Mouse (Mus musculus) limb, embryonic 15.5 days (tissue): Measurements from ENCODE around the gene Rpl37a. TPM values are rescaled to one million over a fixed set of nuclear protein-coding genes. Genes with fewer than 3 reads are reported as not detected.
A peak's percentile ranks its signal among the peaks of the same experiment; 100 is the strongest.

Source experiments
- ATAC-seq: fragments of 200-750 bp; cut with Nextera tagmentation; 2 replicates; pipeline ENCODE4 v1.8.0; 2017; ENCODE audit warnings: low read depth, moderate TSS enrichment; ENCODE audit not compliant: insufficient number of reproducible peaks, low FRiP score, low TSS enrichment
- H3K27ac ChIP-seq: fragments of 300-500 bp; sonication (generic); 2 replicates; pipeline ENCODE4 v1.5.1; 2015; ENCODE audit warnings: moderate library complexity, mild to moderate bottlenecking, inconsistent platforms
- H3K27me3 ChIP-seq: fragments of 300-500 bp; sonication (generic); 2 replicates; pipeline ENCODE4 v1.6.1; 2015; ENCODE audit warnings: inconsistent platforms
- H3K36me3 ChIP-seq: fragments of 300-500 bp; sonication (generic); 2 replicates; pipeline ENCODE4 v1.6.1; 2015; ENCODE audit warnings: inconsistent platforms
- H3K4me1 ChIP-seq: fragments of 300-500 bp; sonication (generic); 2 replicates; pipeline ENCODE4 v1.6.1; 2015; ENCODE audit warnings: inconsistent platforms
- H3K4me2 ChIP-seq: fragments of 300-500 bp; sonication (generic); 2 replicates; pipeline ENCODE4 v1.6.1; 2015; ENCODE audit warnings: mild to moderate bottlenecking, inconsistent platforms
- H3K4me3 ChIP-seq: fragments of 300-500 bp; sonication (generic); 2 replicates; pipeline ENCODE4 v1.5.1; 2015; ENCODE audit warnings: mild to moderate bottlenecking, inconsistent platforms
- H3K9ac ChIP-seq: fragments of 300-500 bp; sonication (generic); 2 replicates; pipeline ENCODE4 v1.6.1; 2015; ENCODE audit warnings: inconsistent platforms
- H3K9me3 ChIP-seq: fragments of 300-500 bp; sonication (generic); 2 replicates; pipeline ENCODE4 v1.6.1; 2016; ENCODE audit warnings: inconsistent platforms
- WGBS: fragments of 180-500 bp; shearing (Covaris S2); methylation state at CpG from one replicate; pipeline ENCODE4 v1.1.7; 2015; 5-methylcytosine and 5-hydroxymethylcytosine counted together
- polyA plus RNA-seq: library from polyadenylated mRNA; unstranded; fragments of >200 nt; fragmentation: Nextera tagmentation; extraction: Ambion mirVana; gene quantifications from 2 replicates; pipeline ENCODE4 v1.2.1, GENCODE M21; 2015

Gene Rpl37a
- polyA plus RNA-seq, 1 experiment from 2014 or later: 1,953 TPM

GRCm38 (mm10) chr1:72717540-72717939 is 6.5 kb downstream of the Rpl37a start:
- Histone ChIP-seq H3K4me2 (no peak overlapping the region), H3K27me3 (no peaks in the 10 kb centered on the region), H3K9ac (no peak overlapping the region), H3K4me3 (no peak overlapping the region), H3K36me3 (peaks cover 41% of the 10 kb centered on the region), H3K9me3 (no peaks in the 10 kb centered on the region), H3K4me1 (peaks cover 11% of the 10 kb centered on the region), H3K27ac (no peak overlapping the region)
- WGBS: 88% methylated on average over 7 of the region's 7 CpGs
- no peak for ATAC-seq

- H3K4me2 ChIP-seq: no peak overlapping the region
- H3K4me3 ChIP-seq: no peak overlapping the region
- H3K4me1 ChIP-seq: peaks cover 3% of the 10 kb centered on the region; the same call in 1 of the 2 replicates
- ATAC-seq: no peak
- WGBS: 29% methylated on average over 5 of the region's 5 CpGs
- H3K36me3 ChIP-seq: peaks cover 30% of the 10 kb centered on the region
- no peaks in the 10 kb centered on the region for H3K9me3 ChIP-seq
- no peak overlapping the region for H3K27ac ChIP-seq
- H3K27me3 ChIP-seq: no peaks in the 10 kb centered on the region
- H3K9ac ChIP-seq: no peak overlapping the region
Measured at GRCm38 (mm10) chr1:72718846-72719245, 7.8 kb downstream of the Rpl37a start.

GRCm38 (mm10) chr1:72720115-72720725 is 9.1 kb downstream of the Rpl37a start:
- no peaks in the 10 kb centered on the region for H3K9me3 ChIP-seq
- no peak for ATAC-seq
- no peak overlapping the region for H3K27ac ChIP-seq
- H3K36me3 ChIP-seq: peaks cover 16% of the 10 kb centered on the region
- no peaks in the 10 kb centered on the region for H3K27me3 ChIP-seq
- H3K4me3 ChIP-seq: no peak overlapping the region
- H3K4me2 ChIP-seq: no peak overlapping the region
- 60% methylated on average over 6 of the region's 6 CpGs for WGBS
- H3K9ac ChIP-seq: no peak overlapping the region
- H3K4me1 ChIP-seq: no peaks in the 10 kb centered on the region

- no peak overlapping the region for H3K27ac ChIP-seq
- no peak overlapping the region for H3K9ac ChIP-seq
- H3K4me2 ChIP-seq: no peak overlapping the region
- H3K4me3 ChIP-seq: no peak overlapping the region
- WGBS: 44% methylated on average over 8 of the region's 8 CpGs
- peaks cover 10% of the 10 kb centered on the region for H3K36me3 ChIP-seq
- no peaks in the 10 kb centered on the region for H3K9me3 ChIP-seq
- H3K4me1 ChIP-seq: no peaks in the 10 kb centered on the region
- H3K27me3 ChIP-seq: no peaks in the 10 kb centered on the region
- ATAC-seq: no peak
Measured at GRCm38 (mm10) chr1:72722646-72723045, 11.6 kb downstream of the Rpl37a start.

- H3K27me3 ChIP-seq: no peaks in the 10 kb centered on the region
- H3K36me3 ChIP-seq: peaks cover 7% of the 10 kb centered on the region
- no peak overlapping the region for H3K9ac ChIP-seq
- H3K4me1 ChIP-seq: peaks cover 11% of the 10 kb centered on the region; the same call in 1 of the 2 replicates
- 66% methylated on average over 2 of the region's 2 CpGs for WGBS
- no peaks in the 10 kb centered on the region for H3K9me3 ChIP-seq
- H3K27ac ChIP-seq: no peak overlapping the region
- ATAC-seq: no peak
- H3K4me3 ChIP-seq: no peak overlapping the region
- no peak overlapping the region for H3K4me2 ChIP-seq
Measured at GRCm38 (mm10) chr1:72724354-72724753, 13.3 kb downstream of the Rpl37a start.

GRCm38 (mm10) chr1:72725941-72726340 is 14.9 kb downstream of the Rpl37a start:
- H3K4me3 ChIP-seq: no peak overlapping the region
- no peak overlapping the region for H3K9ac ChIP-seq
- H3K36me3 ChIP-seq: no peaks in the 10 kb centered on the region
- H3K27me3 ChIP-seq: no peaks in the 10 kb centered on the region
- no peaks in the 10 kb centered on the region for H3K9me3 ChIP-seq
- H3K4me1 ChIP-seq: peaks cover 25% of the 10 kb centered on the region
- no peak for ATAC-seq
- no peak overlapping the region for H3K4me2 ChIP-seq
- H3K27ac ChIP-seq: no peak overlapping the region
- WGBS: 92% methylated on average over 13 of the region's 13 CpGs

- peaks cover 25% of the 10 kb centered on the region for H3K4me1 ChIP-seq
- no peak overlapping the region for H3K4me2 ChIP-seq
- no peaks in the 10 kb centered on the region for H3K9me3 ChIP-seq
- no peak overlapping the region for H3K9ac ChIP-seq
- no peak overlapping the region for H3K4me3 ChIP-seq
- ATAC-seq: no peak
- no peaks in the 10 kb centered on the region for H3K27me3 ChIP-seq
- WGBS: 43% methylated on average over 4 of the region's 4 CpGs
- no peak overlapping the region for H3K27ac ChIP-seq
- no peaks in the 10 kb centered on the region for H3K36me3 ChIP-seq
Measured at GRCm38 (mm10) chr1:72728781-72729180, 17.7 kb downstream of the Rpl37a start.

- Histone ChIP-seq H3K36me3 (no peaks in the 10 kb centered on the region), H3K4me1 (peaks cover 25% of the 10 kb centered on the region), H3K9ac (no peak overlapping the region), H3K4me3 (no peak overlapping the region), H3K9me3 (no peaks in the 10 kb centered on the region), H3K27ac (peak overlapping the region; percentile 67; the same call in 1 of the 2 replicates), H3K4me2 (0 out of 2 replicates have a peak overlapping the region, but pooled peaks have one; percentile 5), H3K27me3 (no peaks in the 10 kb centered on the region)
- WGBS: 23% methylated on average over 10 of the region's 10 CpGs
- 0 out of 2 replicates have a peak, but pooled peaks have one; percentile 16 for ATAC-seq
Measured at GRCm38 (mm10) chr1:72730126-72730525, 19.0 kb downstream of the Rpl37a start.

GRCm38 (mm10) chr1:72733191-72733691 is 22.2 kb downstream of the Rpl37a start:
- Histone ChIP-seq H3K4me1 (peaks cover 32% of the 10 kb centered on the region), H3K4me2 (no peak overlapping the region), H3K27me3 (no peaks in the 10 kb centered on the region), H3K9me3 (no peaks in the 10 kb centered on the region), H3K9ac (no peak overlapping the region), H3K27ac (peak overlapping the region; percentile 59), H3K36me3 (no peaks in the 10 kb centered on the region), H3K4me3 (no peak overlapping the region)
- WGBS: 78% methylated on average over 9 of the region's 9 CpGs
- ATAC-seq: no peak

GRCm38 (mm10) chr1:72736397-72737125 is 25.5 kb downstream of the Rpl37a start:
- Histone ChIP-seq H3K4me3 (no peak overlapping the region), H3K4me1 (peaks cover 21% of the 10 kb centered on the region), H3K4me2 (no peak overlapping the region), H3K27me3 (no peaks in the 10 kb centered on the region), H3K36me3 (no peaks in the 10 kb centered on the region), H3K9ac (no peak overlapping the region), H3K27ac (no peak overlapping the region), H3K9me3 (no peaks in the 10 kb centered on the region)
- no peak for ATAC-seq
- WGBS: 33% methylated on average over 13 of the region's 13 CpGs

- ATAC-seq: no peak
- no peaks in the 10 kb centered on the region for H3K27me3 ChIP-seq
- H3K4me3 ChIP-seq: no peak overlapping the region
- no peak overlapping the region for H3K4me2 ChIP-seq
- H3K9me3 ChIP-seq: no peaks in the 10 kb centered on the region
- whole genome bisulfite sequencing: 73% methylated on average over 15 of the region's 15 CpGs
- H3K4me1 ChIP-seq: peaks cover 21% of the 10 kb centered on the region
- peak overlapping the region; percentile 48 for H3K27ac ChIP-seq
- H3K36me3 ChIP-seq: no peaks in the 10 kb centered on the region
- no peak overlapping the region for H3K9ac ChIP-seq
Measured at GRCm38 (mm10) chr1:72738946-72739680, 28.0 kb downstream of the Rpl37a start.

GRCm38 (mm10) chr1:72739681-72740063 is 28.6 kb downstream of the Rpl37a start:
- H3K9ac ChIP-seq: no peak overlapping the region
- no peaks in the 10 kb centered on the region for H3K9me3 ChIP-seq
- 40% methylated on average over 10 of the region's 10 CpGs for WGBS
- H3K4me3 ChIP-seq: no peak overlapping the region
- no peaks in the 10 kb centered on the region for H3K27me3 ChIP-seq
- peak; percentile 60; the same call in 1 of the 2 replicates for ATAC-seq
- no peaks in the 10 kb centered on the region for H3K36me3 ChIP-seq
- peak overlapping the region; percentile 48 for H3K27ac ChIP-seq
- H3K4me1 ChIP-seq: peaks cover 21% of the 10 kb centered on the region
- H3K4me2 ChIP-seq: no peak overlapping the region
